Mouse (Mus musculus) cerebellum, adult 2 months (tissue): ENCODE measurements around the gene Hrct1. TPM values are rescaled to one million over a fixed set of nuclear protein-coding genes. Genes with fewer than 3 reads are reported as not detected.

Source experiments
- DNase-seq, 2 experiments: peaks; one replicate each; pipeline ENCODE4 v3.0.0; 2021
- H3K27ac ChIP-seq: fragments of 200-500 bp; 2 replicates; pipeline ENCODE4 v1.5.1; 2012; ENCODE audit warnings: low read length, control low read depth, inconsistent platforms; ENCODE audit not compliant: insufficient read depth
- H3K27me3 ChIP-seq: fragments of 200-500 bp; 2 replicates; pipeline ENCODE4 v1.6.1; 2012; ENCODE audit warnings: inconsistent platforms, mild to moderate bottlenecking, low read length, moderate library complexity; ENCODE audit not compliant: control insufficient read depth, insufficient read depth
- H3K4me1 ChIP-seq: fragments of 200-500 bp; 2 replicates; pipeline ENCODE4 v1.6.1; 2011; ENCODE audit warnings: low read length; ENCODE audit not compliant: control insufficient read depth, insufficient read depth
- H3K4me3 ChIP-seq: fragments of 200-500 bp; replicated peaks from 2 replicates; pipeline ENCODE3; 2011; ENCODE audit warnings: mild to moderate bottlenecking, low read depth, low read length, control low read depth; ENCODE audit not compliant: insufficient read depth
- CTCF ChIP-seq: fragments of 200-500 bp; IDR thresholded peaks from 2 replicates; pipeline ENCODE4 v1.5.1; 2011; ENCODE audit warnings: low read depth, mild to moderate bottlenecking, control low read depth, low read length, moderate library complexity, borderline replicate concordance; ENCODE audit not compliant: insufficient read depth
- POLR2A ChIP-seq: fragments of 200-500 bp; IDR thresholded peaks from 2 replicates; pipeline ENCODE4 v1.6.1; 2011; ENCODE audit warnings: low read length, control low read depth, borderline replicate concordance; ENCODE audit not compliant: insufficient read depth
- WGBS: fragments of 180-500 bp; shearing (Covaris S2); methylation state at CpG from one replicate; pipeline ENCODE4 v1.1.7; 2018; 5-methylcytosine and 5-hydroxymethylcytosine counted together
- polyA plus RNA-seq: library from polyadenylated mRNA; depleted of rRNA; stranded (reverse); fragments of >200 nt; gene quantifications from 2 replicates; pipeline ENCODE4 v1.2.3, GENCODE M21; 2012

The Hrct1 gene
- polyA plus RNA-seq, 1 experiment: 1.6 TPM

GRCm38 (mm10) chr4:43743099-43743498 is 16.1 kb downstream of the Hrct1 start:
- Histone ChIP-seq H3K4me3 (no peak overlapping the region), H3K27ac (no peak overlapping the region), H3K4me1 (no peaks in the 10 kb centered on the region), H3K27me3 (no peaks in the 10 kb centered on the region)
- DNase-seq: no peak
- TF ChIP-seq POLR2A (no peak), CTCF (no peak)
- 82% methylated on average over 1 of the region's 1 CpGs for WGBS

GRCm38 (mm10) chr4:43745187-43745586 is 18.2 kb downstream of the Hrct1 start:
- TF ChIP-seq CTCF (peak; percentile 37; the same call in 1 of the 2 replicates), POLR2A (no peak)
- no peaks in the 10 kb centered on the region for H3K4me1 ChIP-seq
- 16% methylated on average over 6 of the region's 6 CpGs for WGBS
- H3K27me3 ChIP-seq: no peaks in the 10 kb centered on the region
- no peak overlapping the region for H3K4me3 ChIP-seq
- peak in 1 of 2 experiments; percentile 20 for DNase-seq
- no peak overlapping the region for H3K27ac ChIP-seq

GRCm38 (mm10) chr4:43757213-43757612 is 30.2 kb downstream of the Hrct1 start:
- WGBS: 59% methylated on average over 6 of the region's 6 CpGs

GRCm38 (mm10) chr4:43759571-43760418 is 32.8 kb downstream of the Hrct1 start:
- Histone ChIP-seq H3K27me3 (no peaks in the 10 kb centered on the region), H3K27ac (no peak overlapping the region; the same call in 1 of the 2 replicates), H3K4me3 (no peak overlapping the region), H3K4me1 (no peaks in the 10 kb centered on the region)
- DNase-seq: peak in 1 of 2 experiments; percentile 10
- WGBS: 78% methylated on average over 21 of the region's 21 CpGs
- TF ChIP-seq CTCF (no peak), POLR2A (no peak)

More at GRCm38 (mm10) chr4:43757213-43757612, 30.2 kb downstream of the Hrct1 start:
- DNase-seq: peak in 1 of 2 experiments; percentile 22
- TF ChIP-seq POLR2A (no peak), CTCF (no peak)
- no peak overlapping the region for H3K4me3 ChIP-seq
- no peaks in the 10 kb centered on the region for H3K27me3 ChIP-seq
- no peak overlapping the region for H3K27ac ChIP-seq
- H3K4me1 ChIP-seq: no peaks in the 10 kb centered on the region

GRCm38 (mm10) chr4:43760460-43760859 is 33.5 kb downstream of the Hrct1 start:
- no peaks in the 10 kb centered on the region for H3K4me1 ChIP-seq
- TF ChIP-seq CTCF (no peak), POLR2A (no peak)
- 75% methylated on average over 10 of the region's 10 CpGs for WGBS
- no peak overlapping the region for H3K27ac ChIP-seq
- peak in 1 of 2 experiments; percentile 11 for DNase-seq
- no peak overlapping the region for H3K4me3 ChIP-seq
- H3K27me3 ChIP-seq: no peaks in the 10 kb centered on the region

- no peak for DNase-seq
- Histone ChIP-seq H3K4me3 (no peak overlapping the region), H3K27me3 (no peaks in the 10 kb centered on the region), H3K4me1 (no peaks in the 10 kb centered on the region), H3K27ac (no peak overlapping the region)
- TF ChIP-seq POLR2A (no peak), CTCF (no peak)
- WGBS: 66% methylated on average over 2 of the region's 2 CpGs
Measured at GRCm38 (mm10) chr4:43761336-43761735, 34.3 kb downstream of the Hrct1 start.

- no peak overlapping the region for H3K4me3 ChIP-seq
- peak; percentile 16 to 34 for DNase-seq
- no peak overlapping the region for H3K27ac ChIP-seq
- no peak for TF ChIP-seq POLR2A
- TF ChIP-seq CTCF: peak; percentile 63
- no peaks in the 10 kb centered on the region for H3K4me1 ChIP-seq
- no peaks in the 10 kb centered on the region for H3K27me3 ChIP-seq
- WGBS: 19% methylated on average over 7 of the region's 7 CpGs
Measured at GRCm38 (mm10) chr4:43763410-43763809, 36.4 kb downstream of the Hrct1 start.

GRCm38 (mm10) chr4:43768341-43768740 is 41.4 kb downstream of the Hrct1 start:
- no peak overlapping the region for H3K4me3 ChIP-seq
- no peaks in the 10 kb centered on the region; the same call in 1 of the 2 replicates for H3K27me3 ChIP-seq
- TF ChIP-seq POLR2A: no peak
- no peak for TF ChIP-seq CTCF
- H3K4me1 ChIP-seq: no peaks in the 10 kb centered on the region
- 82% methylated on average over 5 of the region's 5 CpGs for WGBS
- no peak for DNase-seq
- no peak overlapping the region for H3K27ac ChIP-seq
